Mouse (Mus musculus): ENCODE data around the gene Hdc. TPM values are rescaled to one million over a fixed set of nuclear protein-coding genes. Genes with fewer than 3 reads are reported as not detected.

Hdc gene
- total RNA-seq, 2 experiments from 2014 or later, result 0.92 to 2.6 TPM

GRCm38 (mm10) chr2:126563411-126564105 lies 55.5 kb downstream of the Hdc start:
- no peak for ATAC-seq (replicated peaks; ENCODE audit: low FRiP score, low TSS enrichment, poor library complexity, severe bottlenecking)

GRCm38 (mm10) chr2:126560094-126560493 lies 59.0 kb downstream of the Hdc start:
- no peak for ATAC-seq (replicated peaks; ENCODE audit: low FRiP score, low TSS enrichment, poor library complexity, severe bottlenecking)

DNA sequence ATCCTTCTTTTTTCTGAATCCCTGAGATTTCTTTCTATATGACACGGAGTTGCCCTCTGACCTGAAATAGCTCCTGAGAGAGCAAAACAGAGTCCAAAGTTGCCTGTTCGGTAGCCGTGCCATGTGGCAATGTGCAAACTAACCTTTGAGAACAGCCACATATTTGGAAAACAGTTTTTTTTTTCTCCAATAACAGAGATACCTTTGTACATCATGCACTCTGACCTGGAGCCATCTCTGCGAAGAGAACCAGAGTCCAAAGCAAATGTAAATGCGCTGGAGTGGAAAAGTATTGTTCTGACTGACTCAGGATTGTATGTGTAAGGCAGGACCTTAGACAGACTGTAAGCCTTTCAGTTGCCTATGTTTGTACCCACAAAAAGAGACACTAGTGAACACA lies 63.6 kb downstream of the Hdc start:
- ATAC-seq (replicated peaks; ENCODE audit: low FRiP score, low TSS enrichment, poor library complexity, severe bottlenecking), result no peak

DNA sequence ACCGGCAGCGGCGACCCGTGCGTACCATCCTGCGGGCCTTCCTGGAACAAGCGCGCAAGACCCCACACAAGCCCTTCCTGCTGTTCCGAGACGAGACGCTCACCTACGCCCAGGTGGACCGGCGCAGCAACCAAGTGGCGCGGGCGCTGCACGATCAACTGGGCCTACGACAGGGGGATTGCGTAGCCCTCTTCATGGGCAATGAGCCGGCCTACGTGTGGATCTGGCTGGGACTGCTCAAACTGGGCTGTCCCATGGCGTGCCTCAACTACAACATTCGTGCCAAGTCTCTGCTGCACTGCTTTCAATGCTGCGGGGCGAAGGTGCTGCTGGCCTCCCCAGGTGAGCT lies 65.8 kb downstream of the Hdc start:
- no peak for ATAC-seq (replicated peaks; ENCODE audit: low FRiP score, low TSS enrichment, poor library complexity, severe bottlenecking)

DNA sequence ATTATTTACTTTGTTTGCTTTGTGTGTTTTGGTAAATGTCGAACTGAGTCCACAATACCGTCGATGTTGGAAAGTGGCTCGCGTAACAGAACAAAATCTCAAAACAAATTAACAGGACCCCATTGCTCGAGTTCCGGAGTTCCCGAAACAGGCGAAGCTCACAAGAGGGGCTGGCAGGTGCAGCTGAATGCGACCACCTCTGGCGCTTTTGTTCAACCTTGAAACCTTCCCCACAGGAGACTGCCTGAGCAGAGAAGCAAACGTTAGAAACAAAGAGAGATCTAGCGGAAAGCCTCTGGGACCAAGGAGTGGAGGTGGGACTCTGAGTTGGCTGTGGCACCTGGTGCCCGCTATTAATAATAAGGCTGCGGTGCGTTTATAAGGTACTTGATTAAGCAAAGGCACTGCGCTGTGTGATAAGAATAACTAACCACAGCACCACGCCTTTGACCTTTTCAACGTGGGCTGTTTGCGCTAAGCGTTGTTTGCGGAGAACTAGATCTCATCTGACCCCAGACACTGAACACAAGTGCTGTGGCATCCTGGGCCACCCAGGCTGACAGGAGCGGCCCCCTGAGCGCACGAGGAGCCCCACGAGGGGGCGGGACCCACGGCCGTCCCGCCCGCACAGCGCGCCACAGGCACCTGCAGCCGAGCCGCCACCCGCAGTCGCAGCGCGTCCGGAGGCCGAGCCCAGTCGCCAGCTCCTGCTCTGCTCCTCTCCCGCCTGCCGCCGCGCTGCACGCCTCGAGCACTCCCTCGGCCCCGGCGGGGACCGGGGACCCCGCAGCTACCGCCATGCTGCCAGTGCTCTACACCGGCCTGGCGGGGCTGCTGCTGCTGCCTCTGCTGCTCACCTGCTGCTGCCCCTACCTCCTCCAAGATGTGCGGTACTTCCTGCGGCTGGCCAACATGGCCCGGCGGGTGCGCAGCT lies 66.5 kb downstream of the Hdc start, which contains the start of gene Slc27a2:
Gene Slc27a2 (plus strand): TSS at position 51 of the 934 bp plus-strand sequence.
- peak; percentile 68 for ATAC-seq (replicated peaks; ENCODE audit: low FRiP score, low TSS enrichment, poor library complexity, severe bottlenecking)

DNA sequence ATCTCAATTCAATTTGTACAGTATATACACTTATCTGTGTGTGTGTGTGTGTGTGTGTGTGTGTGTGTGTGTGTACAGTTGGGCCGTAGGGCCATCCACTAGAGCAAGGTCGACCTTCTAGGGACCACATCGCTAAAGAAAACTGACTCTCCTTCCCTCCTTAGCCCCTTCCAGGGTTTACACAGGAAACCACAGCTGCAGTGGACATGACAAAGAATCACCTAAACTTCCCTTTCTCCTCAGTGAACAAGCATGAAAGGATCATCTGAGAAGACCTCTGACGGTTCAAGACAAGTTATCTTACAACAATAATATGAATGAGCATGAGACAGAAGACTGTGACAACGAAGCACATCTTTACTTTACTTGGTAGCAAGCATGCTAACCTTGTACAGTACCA lies 67.2 kb downstream of the Hdc start:
- ATAC-seq (replicated peaks; ENCODE audit: low FRiP score, low TSS enrichment, poor library complexity, severe bottlenecking), result no peak

DNA sequence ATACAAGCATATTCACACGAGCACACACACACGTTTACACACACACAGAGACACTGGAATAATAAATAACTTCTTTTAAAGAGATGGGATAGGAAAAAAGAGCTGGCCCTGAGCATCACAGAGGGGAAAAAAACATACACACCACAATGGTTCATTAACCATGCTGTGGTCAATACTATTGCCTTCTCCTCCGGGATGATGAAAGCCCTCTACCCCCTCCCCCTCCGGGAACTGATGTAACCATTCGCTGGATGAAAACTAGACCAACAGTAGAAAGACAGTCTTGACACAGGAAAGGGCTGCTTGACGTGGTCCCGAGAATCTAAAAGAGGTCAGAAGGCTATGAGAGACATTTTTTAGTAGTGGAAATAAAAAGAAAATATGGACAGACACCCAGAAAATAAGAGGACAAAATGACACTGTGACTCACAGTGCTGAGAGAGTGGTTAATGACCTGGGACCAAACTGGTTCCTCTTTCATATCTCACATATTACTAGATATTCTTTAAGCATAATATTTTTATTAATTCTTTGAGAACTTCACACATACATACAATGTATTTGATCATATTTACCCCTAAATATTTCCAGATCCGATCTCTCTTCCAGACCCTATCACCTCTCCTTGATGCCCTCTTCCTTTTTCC lies 67.7 kb downstream of the Hdc start:
- no peak for ATAC-seq (replicated peaks; ENCODE audit: low FRiP score, low TSS enrichment, poor library complexity, severe bottlenecking)

DNA sequence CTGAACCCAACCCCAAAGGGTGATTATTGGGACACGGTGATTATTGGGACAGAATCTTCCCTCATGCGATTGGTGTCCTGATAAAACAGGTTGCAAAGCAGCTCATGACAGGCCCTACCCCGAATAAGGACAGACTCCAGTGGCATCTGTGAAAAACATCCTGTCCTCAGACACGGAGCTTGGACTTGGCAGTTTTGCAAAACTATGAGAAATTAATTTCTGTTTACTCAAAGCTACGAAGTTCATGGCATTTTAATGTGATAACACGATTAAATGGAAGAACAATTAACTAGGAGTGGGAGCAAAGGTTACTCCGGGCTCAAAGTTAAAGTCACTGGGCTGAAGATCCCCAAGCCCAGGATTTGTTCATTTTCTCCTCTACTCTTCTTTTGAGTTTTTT lies 69.4 kb downstream of the Hdc start:
- ATAC-seq (replicated peaks; ENCODE audit: low FRiP score, low TSS enrichment, poor library complexity, severe bottlenecking), result no peak

GRCm38 (mm10) chr2:126546392-126546791 lies 72.7 kb downstream of the Hdc start:
- no peak for ATAC-seq (replicated peaks; ENCODE audit: low FRiP score, low TSS enrichment, poor library complexity, severe bottlenecking)

- ATAC-seq (replicated peaks; ENCODE audit: low FRiP score, low TSS enrichment, poor library complexity, severe bottlenecking), result no peak
Observed at GRCm38 (mm10) chr2:126545297-126545696, 73.8 kb downstream of the Hdc start.

Other genes starting within 250 kb of the Hdc start
- gene Atp8b4, start 118.6 kb downstream of the Hdc start, total RNA-seq (2014; fragmentation: Nextera tagmentation), result 1.6 and 2.6 TPM in 2 replicates
- 2.2 and 4.3 TPM in 2 replicates for gene Atp8b4, start 118.6 kb downstream of the Hdc start, total RNA-seq (2017)
- gene Slc27a2, start 66.9 kb downstream of the Hdc start, total RNA-seq (2014; fragmentation: Nextera tagmentation), result 0.96 TPM in 1 of 2 replicates, not detected in the other
- gene Slc27a2, start 66.9 kb downstream of the Hdc start, total RNA-seq (2017), result not detected in 2 replicates
- gene Gabpb1, start 57.0 kb upstream of the Hdc start, total RNA-seq (2014; fragmentation: Nextera tagmentation), result 26.1 and 35.4 TPM in 2 replicates
- gene Gabpb1, start 57.0 kb upstream of the Hdc start, total RNA-seq (2017), result 32.0 and 36.5 TPM in 2 replicates
- 37.5 and 40.1 TPM in 2 replicates for gene Usp8, start 88.0 kb upstream of the Hdc start, total RNA-seq (2014; fragmentation: Nextera tagmentation)
- 49.3 and 50.4 TPM in 2 replicates for gene Usp8, start 88.0 kb upstream of the Hdc start, total RNA-seq (2017)
- gene Usp50, start 164.2 kb upstream of the Hdc start, total RNA-seq (2014; fragmentation: Nextera tagmentation), result 1.1 and 1.4 TPM in 2 replicates
- gene Usp50, start 164.2 kb upstream of the Hdc start, total RNA-seq (2017), result 0.88 TPM in 1 of 2 replicates, not detected in the other

Measured in megakaryocyte-erythroid progenitor cell, adult 5-6 weeks (primary cell).